Mouse (Mus musculus): ENCODE results near the gene Btd. TPM values are rescaled to one million over a fixed set of nuclear protein-coding genes. Genes with fewer than 3 reads are reported as not detected.

The Btd gene
- polyA plus RNA-seq, 1 experiment from 2014 or later, result 22.3 TPM

GRCm38 (mm10) chr14:31696985-31697303 lies 56.1 kb downstream of the Btd start:
- WGBS, result 86% methylated on average over 3 of the region's 3 CpGs
- H3K4me1 ChIP-seq (ENCODE audit: control insufficient read depth in 2 of 2, insufficient read depth in 2 of 2, low read length in 2 of 2), result peaks cover 12 to 18% of the 10 kb centered on the region in 2 experiments
- H3K9me3 ChIP-seq (ENCODE audit: control insufficient read depth, low read length), result no peaks in the 10 kb centered on the region
- peak overlapping the region; percentile 77 for H3K27ac ChIP-seq (replicated peaks in 1 of 2; ENCODE audit: control insufficient read depth in 1 of 2, insufficient read depth in 1 of 2, low read depth in 2 of 2, low read length in 2 of 2)
- H3K27me3 ChIP-seq (ENCODE audit: control insufficient read depth, insufficient read depth, low read length), result no peaks in the 10 kb centered on the region
- no peak overlapping the region for H3K4me2 ChIP-seq (ENCODE audit: low read length)
- no peak overlapping the region for H3K4me3 ChIP-seq (ENCODE audit: control insufficient read depth in 1 of 2, insufficient read depth in 1 of 2, low read depth in 1 of 2, low read length in 2 of 2)
- no peak for ATAC-seq (ENCODE audit: insufficient number of reproducible peaks, insufficient read depth, low FRiP score, low read depth)
- H3K36me3 ChIP-seq (ENCODE audit: control insufficient read depth, insufficient read depth, low read length), result peaks cover 30% of the 10 kb centered on the region
- 0 out of 2 replicates have a peak overlapping the region, but pooled peaks have one; percentile 10 for H3K9ac ChIP-seq (ENCODE audit: low read length)

GRCm38 (mm10) chr14:31697346-31697745 lies 56.5 kb downstream of the Btd start:
- no peaks in the 10 kb centered on the region for H3K27me3 ChIP-seq (ENCODE audit: control insufficient read depth, insufficient read depth, low read length)
- peak; percentile 64; the same call in 1 of the 2 replicates for ATAC-seq (ENCODE audit: insufficient number of reproducible peaks, insufficient read depth, low FRiP score, low read depth)
- no peaks in the 10 kb centered on the region for H3K9me3 ChIP-seq (ENCODE audit: control insufficient read depth, low read length)
- peak overlapping the region; percentile 77 for H3K27ac ChIP-seq (replicated peaks in 1 of 2; ENCODE audit: control insufficient read depth in 1 of 2, insufficient read depth in 1 of 2, low read depth in 2 of 2, low read length in 2 of 2)
- H3K36me3 ChIP-seq (ENCODE audit: control insufficient read depth, insufficient read depth, low read length), result peaks cover 34% of the 10 kb centered on the region
- peaks cover 12 to 18% of the 10 kb centered on the region in 2 experiments for H3K4me1 ChIP-seq (ENCODE audit: control insufficient read depth in 2 of 2, insufficient read depth in 2 of 2, low read length in 2 of 2)
- WGBS, result 39% methylated on average over 3 of the region's 3 CpGs
- H3K9ac ChIP-seq (ENCODE audit: low read length), result 0 out of 2 replicates have a peak overlapping the region, but pooled peaks have one; percentile 10
- no peak overlapping the region for H3K4me3 ChIP-seq (ENCODE audit: control insufficient read depth in 1 of 2, insufficient read depth in 1 of 2, low read depth in 1 of 2, low read length in 2 of 2)
- no peak overlapping the region for H3K4me2 ChIP-seq (ENCODE audit: low read length)

- Histone ChIP-seq H3K36me3 (ENCODE audit: control insufficient read depth, insufficient read depth, low read length) (peaks cover 36% of the 10 kb centered on the region), H3K4me2 (ENCODE audit: low read length) (no peak overlapping the region), H3K9me3 (ENCODE audit: control insufficient read depth, low read length) (no peaks in the 10 kb centered on the region), H3K27me3 (ENCODE audit: control insufficient read depth, insufficient read depth, low read length) (no peaks in the 10 kb centered on the region), H3K27ac (replicated peaks in 1 of 2; ENCODE audit: control insufficient read depth in 1 of 2, insufficient read depth in 1 of 2, low read depth in 2 of 2, low read length in 2 of 2) (peak overlapping the region; percentile 77), H3K4me3 (ENCODE audit: control insufficient read depth in 1 of 2, insufficient read depth in 1 of 2, low read depth in 1 of 2, low read length in 2 of 2) (no peak overlapping the region), H3K4me1 (ENCODE audit: control insufficient read depth in 2 of 2, insufficient read depth in 2 of 2, low read length in 2 of 2) (peaks cover 12 to 22% of the 10 kb centered on the region in 2 experiments), H3K9ac (ENCODE audit: low read length) (no peak overlapping the region)
- WGBS, result 46% methylated on average over 4 of the region's 4 CpGs
- no peak for ATAC-seq (ENCODE audit: insufficient number of reproducible peaks, insufficient read depth, low FRiP score, low read depth)
Measured at GRCm38 (mm10) chr14:31697755-31698154, 56.9 kb downstream of the Btd start.

- WGBS, result 80% methylated on average over 2 of the region's 2 CpGs
- no peak for ATAC-seq (ENCODE audit: insufficient number of reproducible peaks, insufficient read depth, low FRiP score, low read depth)
Measured at GRCm38 (mm10) chr14:31700376-31700775, 59.5 kb downstream of the Btd start.

GRCm38 (mm10) chr14:31709343-31709742 lies 68.5 kb downstream of the Btd start:
- no peaks in the 10 kb centered on the region for H3K9me3 ChIP-seq (ENCODE audit: control insufficient read depth, low read length)
- ATAC-seq (ENCODE audit: insufficient number of reproducible peaks, insufficient read depth, low FRiP score, low read depth), result no peak
- H3K4me1 ChIP-seq (ENCODE audit: control insufficient read depth in 2 of 2, insufficient read depth in 2 of 2, low read length in 2 of 2), result no peaks in the 10 kb centered on the region
- H3K27me3 ChIP-seq (ENCODE audit: control insufficient read depth, insufficient read depth, low read length), result no peaks in the 10 kb centered on the region
- H3K9ac ChIP-seq (ENCODE audit: low read length), result no peak overlapping the region
- no peak overlapping the region for H3K27ac ChIP-seq (replicated peaks in 1 of 2; ENCODE audit: control insufficient read depth in 1 of 2, insufficient read depth in 1 of 2, low read depth in 2 of 2, low read length in 2 of 2)
- WGBS, result 62% methylated on average over 1 of the region's 1 CpGs
- H3K4me2 ChIP-seq (ENCODE audit: low read length), result no peak overlapping the region
- H3K36me3 ChIP-seq (ENCODE audit: control insufficient read depth, insufficient read depth, low read length), result peaks cover 63% of the 10 kb centered on the region
- no peak overlapping the region for H3K4me3 ChIP-seq (ENCODE audit: control insufficient read depth in 1 of 2, insufficient read depth in 1 of 2, low read depth in 1 of 2, low read length in 2 of 2)

More at GRCm38 (mm10) chr14:31700376-31700775, 59.5 kb downstream of the Btd start:
- Histone ChIP-seq H3K36me3 (ENCODE audit: control insufficient read depth, insufficient read depth, low read length) (peaks cover 46% of the 10 kb centered on the region), H3K9ac (ENCODE audit: low read length) (no peak overlapping the region), H3K4me2 (ENCODE audit: low read length) (no peak overlapping the region), H3K9me3 (ENCODE audit: control insufficient read depth, low read length) (no peaks in the 10 kb centered on the region), H3K4me1 (ENCODE audit: control insufficient read depth in 2 of 2, insufficient read depth in 2 of 2, low read length in 2 of 2) (peaks cover 12 to 24% of the 10 kb centered on the region in 2 experiments), H3K4me3 (ENCODE audit: control insufficient read depth in 1 of 2, insufficient read depth in 1 of 2, low read depth in 1 of 2, low read length in 2 of 2) (no peak overlapping the region), H3K27ac (replicated peaks in 1 of 2; ENCODE audit: control insufficient read depth in 1 of 2, insufficient read depth in 1 of 2, low read depth in 2 of 2, low read length in 2 of 2) (no peak overlapping the region), H3K27me3 (ENCODE audit: control insufficient read depth, insufficient read depth, low read length) (no peaks in the 10 kb centered on the region)

GRCm38 (mm10) chr14:31715669-31716068 lies 74.8 kb downstream of the Btd start:
- Histone ChIP-seq H3K4me1 (ENCODE audit: control insufficient read depth in 2 of 2, insufficient read depth in 2 of 2, low read length in 2 of 2) (no peaks in the 10 kb centered on the region), H3K9me3 (ENCODE audit: control insufficient read depth, low read length) (no peaks in the 10 kb centered on the region), H3K4me2 (ENCODE audit: low read length) (no peak overlapping the region), H3K36me3 (ENCODE audit: control insufficient read depth, insufficient read depth, low read length) (peaks cover 68% of the 10 kb centered on the region), H3K27me3 (ENCODE audit: control insufficient read depth, insufficient read depth, low read length) (no peaks in the 10 kb centered on the region), H3K27ac (replicated peaks in 1 of 2; ENCODE audit: control insufficient read depth in 1 of 2, insufficient read depth in 1 of 2, low read depth in 2 of 2, low read length in 2 of 2) (no peak overlapping the region), H3K9ac (ENCODE audit: low read length) (no peak overlapping the region), H3K4me3 (ENCODE audit: control insufficient read depth in 1 of 2, insufficient read depth in 1 of 2, low read depth in 1 of 2, low read length in 2 of 2) (no peak overlapping the region)
- no peak for ATAC-seq (ENCODE audit: insufficient number of reproducible peaks, insufficient read depth, low FRiP score, low read depth)

- no peak overlapping the region for H3K4me2 ChIP-seq (ENCODE audit: low read length)
- WGBS, result 91% methylated on average over 5 of the region's 5 CpGs
- no peaks in the 10 kb centered on the region for H3K27me3 ChIP-seq (ENCODE audit: control insufficient read depth, insufficient read depth, low read length)
- H3K9ac ChIP-seq (ENCODE audit: low read length), result no peak overlapping the region
- no peaks in the 10 kb centered on the region for H3K9me3 ChIP-seq (ENCODE audit: control insufficient read depth, low read length)
- no peak overlapping the region for H3K4me3 ChIP-seq (ENCODE audit: control insufficient read depth in 1 of 2, insufficient read depth in 1 of 2, low read depth in 1 of 2, low read length in 2 of 2)
- H3K36me3 ChIP-seq (ENCODE audit: control insufficient read depth, insufficient read depth, low read length), result peaks cover 64% of the 10 kb centered on the region
- no peak overlapping the region for H3K27ac ChIP-seq (replicated peaks in 1 of 2; ENCODE audit: control insufficient read depth in 1 of 2, insufficient read depth in 1 of 2, low read depth in 2 of 2, low read length in 2 of 2)
- no peak for ATAC-seq (ENCODE audit: insufficient number of reproducible peaks, insufficient read depth, low FRiP score, low read depth)
- H3K4me1 ChIP-seq (ENCODE audit: control insufficient read depth in 2 of 2, insufficient read depth in 2 of 2, low read length in 2 of 2), result no peaks in the 10 kb centered on the region
Measured at GRCm38 (mm10) chr14:31717360-31717759, 76.5 kb downstream of the Btd start.

Measured in heart, embryonic 14.5 days (tissue).